Mouse (Mus musculus) hindbrain, embryonic 13.5 days (tissue): ENCODE measurements around the gene Narfl. TPM values are rescaled to one million over a fixed set of nuclear protein-coding genes. Genes with fewer than 3 reads are reported as not detected.

ENCODE experiments used
- ATAC-seq: fragments of 200-750 bp; cut with Nextera tagmentation; 2 replicates; pipeline ENCODE4 v1.8.0; 2017; ENCODE audit warnings: moderate TSS enrichment; ENCODE audit not compliant: low FRiP score
- H3K27ac ChIP-seq: fragments of 300-500 bp; sonication (generic); 2 replicates; pipeline ENCODE4 v1.5.1; 2015; ENCODE audit warnings: inconsistent platforms, mild to moderate bottlenecking, moderate library complexity
- H3K27me3 ChIP-seq: fragments of 300-500 bp; sonication (generic); 2 replicates; pipeline ENCODE4 v1.6.1; 2015; ENCODE audit warnings: mild to moderate bottlenecking, inconsistent platforms
- H3K36me3 ChIP-seq: fragments of 300-500 bp; sonication (generic); 2 replicates; pipeline ENCODE4 v1.6.1; 2015; ENCODE audit warnings: mild to moderate bottlenecking, inconsistent platforms
- H3K4me1 ChIP-seq: fragments of 300-500 bp; sonication (generic); replicated peaks from 2 replicates; pipeline ENCODE4 v1.6.1; 2015; ENCODE audit warnings: inconsistent platforms
- H3K4me2 ChIP-seq: fragments of 300-500 bp; sonication (generic); 2 replicates; pipeline ENCODE4 v1.6.1; 2015; ENCODE audit warnings: inconsistent platforms, mild to moderate bottlenecking, moderate library complexity
- H3K4me3 ChIP-seq: fragments of 300-500 bp; sonication (generic); 2 replicates; pipeline ENCODE4 v1.5.1; 2015; ENCODE audit warnings: mild to moderate bottlenecking, inconsistent platforms
- H3K9ac ChIP-seq: fragments of 300-500 bp; sonication (generic); 2 replicates; pipeline ENCODE4 v1.6.1; 2015; ENCODE audit warnings: mild to moderate bottlenecking, inconsistent platforms
- H3K9me3 ChIP-seq: fragments of 300-500 bp; sonication (generic); 2 replicates; pipeline ENCODE4 v1.6.1; 2016; ENCODE audit warnings: inconsistent platforms
- WGBS: fragments of 180-500 bp; shearing (Covaris S2); methylation state at CpG from one replicate; pipeline ENCODE4 v1.1.7; 2015; 5-methylcytosine and 5-hydroxymethylcytosine counted together
- polyA plus RNA-seq: library from polyadenylated mRNA; unstranded; fragments of >200 nt; fragmentation: Nextera tagmentation; extraction: Ambion mirVana; gene quantifications from 2 replicates; pipeline ENCODE4 v1.2.1, GENCODE M21; 2015

Gene Narfl
- polyA plus RNA-seq, 1 experiment from 2014 or later: 27.8 TPM

DNA sequence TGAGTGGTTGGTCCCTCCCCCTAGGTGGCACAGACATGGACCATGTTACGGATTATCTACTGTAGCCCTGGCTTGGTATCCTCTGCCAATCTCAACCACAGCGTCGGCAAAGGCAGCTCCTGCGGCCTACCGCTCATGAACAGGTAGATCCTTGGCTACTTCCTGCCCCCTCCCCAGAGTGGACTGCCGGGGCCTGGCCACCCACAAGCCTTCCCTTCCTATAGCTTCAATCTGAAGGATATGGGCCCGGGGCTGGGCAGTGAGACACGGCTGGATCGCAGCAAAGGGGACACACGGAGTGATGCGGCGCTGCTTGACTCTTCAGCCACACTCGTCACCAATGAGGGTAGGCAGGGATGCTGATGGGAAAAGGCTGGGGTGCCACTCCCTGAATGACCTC lies 53.4 kb downstream of the Narfl start:
- H3K4me3 ChIP-seq: no peak overlapping the region
- peaks cover 82% of the 10 kb centered on the region for H3K4me1 ChIP-seq
- H3K9ac ChIP-seq: 0 out of 2 replicates have a peak overlapping the region, but pooled peaks have one; percentile 13
- H3K27ac ChIP-seq: no peak overlapping the region
- H3K27me3 ChIP-seq: no peaks in the 10 kb centered on the region
- no peaks in the 10 kb centered on the region for H3K9me3 ChIP-seq
- H3K36me3 ChIP-seq: peaks cover 51% of the 10 kb centered on the region
- ATAC-seq: no peak
- no peak overlapping the region for H3K4me2 ChIP-seq
- WGBS: 97% methylated on average over 13 of the region's 13 CpGs

DNA sequence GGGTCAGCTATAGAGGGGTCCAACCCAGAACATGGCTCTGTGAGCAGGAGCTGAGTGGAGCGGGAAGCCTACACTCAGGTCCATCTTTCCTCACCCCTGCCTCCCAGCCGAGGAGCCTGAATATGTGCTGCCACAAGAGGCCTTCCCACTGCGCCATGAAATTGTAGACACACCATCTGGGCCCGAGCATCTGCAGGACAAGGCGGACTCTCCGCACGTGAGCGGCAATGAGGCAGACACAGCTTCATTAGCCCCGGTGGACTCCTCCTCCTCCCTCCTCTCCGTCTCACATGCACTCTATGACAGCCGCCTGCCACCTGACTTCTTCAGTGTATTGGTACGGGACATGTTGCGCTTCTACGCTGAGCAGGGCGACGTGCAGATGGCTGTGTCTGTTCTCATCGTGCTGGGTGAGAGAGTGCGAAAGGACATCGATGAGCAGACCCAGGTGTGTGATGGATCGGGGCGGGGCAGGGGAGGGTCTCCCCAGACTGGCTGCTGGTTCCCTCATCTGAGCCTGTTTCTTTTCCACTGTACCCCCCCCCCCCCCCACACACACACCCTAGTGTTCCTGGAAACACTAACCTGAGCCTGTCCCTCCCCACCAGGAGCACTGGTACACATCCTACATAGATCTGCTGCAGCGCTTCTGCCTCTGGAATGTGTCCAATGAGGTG lies 54.1 kb downstream of the Narfl start:
- H3K4me2 ChIP-seq: peak overlapping the region; percentile 92; the same call in 1 of the 2 replicates
- no peak overlapping the region; the same call in 1 of the 2 replicates for H3K27ac ChIP-seq
- H3K27me3 ChIP-seq: no peaks in the 10 kb centered on the region
- peaks cover 51% of the 10 kb centered on the region for H3K36me3 ChIP-seq
- H3K9ac ChIP-seq: peak overlapping the region; percentile 89
- 87% methylated on average over 22 of the region's 22 CpGs for WGBS
- no peaks in the 10 kb centered on the region for H3K9me3 ChIP-seq
- peaks cover 85% of the 10 kb centered on the region for H3K4me1 ChIP-seq
- ATAC-seq: no peak
- H3K4me3 ChIP-seq: no peak overlapping the region

DNA sequence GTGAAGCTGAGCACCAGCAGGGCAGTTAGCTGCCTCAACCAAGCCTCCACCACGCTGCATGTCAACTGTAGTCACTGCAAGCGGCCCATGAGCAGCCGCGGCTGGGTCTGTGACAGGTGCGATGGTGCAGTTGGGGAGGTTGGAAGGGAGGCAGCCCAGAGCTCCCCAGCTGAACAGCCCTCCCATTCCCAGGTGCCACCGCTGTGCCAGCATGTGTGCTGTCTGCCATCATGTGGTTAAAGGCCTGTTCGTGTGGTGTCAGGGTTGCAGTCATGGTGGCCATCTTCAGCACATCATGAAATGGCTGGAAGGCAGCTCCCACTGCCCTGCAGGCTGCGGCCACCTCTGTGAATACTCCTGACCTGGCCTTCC lies 54.6 kb downstream of the Narfl start:
- Histone ChIP-seq H3K36me3 (peaks cover 51% of the 10 kb centered on the region), H3K4me1 (peaks cover 82% of the 10 kb centered on the region), H3K9ac (peak overlapping the region; percentile 89), H3K4me2 (peak overlapping the region; percentile 92), H3K27ac (peak overlapping the region; percentile 95), H3K4me3 (peak overlapping the region; percentile 67), H3K9me3 (no peaks in the 10 kb centered on the region), H3K27me3 (no peaks in the 10 kb centered on the region)
- WGBS: 84% methylated on average over 8 of the region's 8 CpGs
- no peak for ATAC-seq

DNA sequence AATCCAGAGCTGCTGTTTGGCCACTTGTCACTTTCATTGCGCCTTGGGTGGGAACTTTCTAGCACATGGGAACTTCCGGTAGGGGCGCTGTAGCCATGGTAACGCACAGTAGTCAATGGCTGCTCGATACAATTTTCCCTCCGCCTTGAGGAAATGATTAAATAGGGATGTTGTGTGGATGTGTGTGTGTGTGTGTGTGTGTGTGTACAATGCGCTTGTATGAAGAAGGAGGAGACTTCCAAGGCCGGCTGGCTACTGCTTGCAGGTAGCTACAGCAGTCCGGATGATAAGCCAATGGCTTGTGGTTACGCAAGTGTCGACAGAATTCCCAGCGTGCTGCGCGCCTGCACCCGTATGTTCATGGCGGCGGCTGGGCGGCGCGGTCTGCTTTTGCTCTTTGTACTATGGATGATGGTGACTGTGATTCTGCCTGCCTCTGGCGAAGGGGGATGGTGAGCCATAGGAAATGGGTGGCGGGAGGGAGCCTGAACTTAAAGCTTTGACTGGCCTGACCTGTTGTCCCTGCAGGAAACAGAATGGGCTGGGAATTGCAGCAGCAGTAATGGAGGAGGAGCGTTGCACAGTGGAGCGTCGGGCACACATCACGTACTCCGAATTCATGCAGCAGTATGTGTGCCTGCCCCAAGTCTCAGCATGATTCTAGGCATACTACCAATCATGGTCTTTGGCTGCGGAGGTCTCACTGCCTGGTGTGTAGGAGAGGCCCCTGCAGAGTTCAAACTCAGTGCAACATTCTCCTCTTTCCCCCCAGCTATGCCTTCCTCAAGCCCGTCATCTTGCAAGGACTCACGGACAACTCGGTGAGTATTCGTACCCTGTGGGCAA lies 55.4 kb downstream of the Narfl start, which contains the start of gene Jmjd8:
TSS of gene Jmjd8 (plus strand) at position 156 of the 846 bp plus-strand sequence.
- Histone ChIP-seq H3K4me3 (peak within 1 kb of the TSS; percentile 67), H3K4me2 (peak within 1 kb of the TSS; percentile 92), H3K27ac (peak within 1 kb of the TSS; percentile 95), H3K36me3 (peaks cover 51% of the 10 kb centered on the region), H3K4me1 (peaks cover 85% of the 10 kb centered on the region), H3K9me3 (no peaks in the 10 kb centered on the region), H3K27me3 (no peaks in the 10 kb centered on the region), H3K9ac (peak within 1 kb of the TSS; percentile 89)
- ATAC-seq: peak; percentile 60
- WGBS: 1% methylated on average over 32 of the region's 32 CpGs

DNA sequence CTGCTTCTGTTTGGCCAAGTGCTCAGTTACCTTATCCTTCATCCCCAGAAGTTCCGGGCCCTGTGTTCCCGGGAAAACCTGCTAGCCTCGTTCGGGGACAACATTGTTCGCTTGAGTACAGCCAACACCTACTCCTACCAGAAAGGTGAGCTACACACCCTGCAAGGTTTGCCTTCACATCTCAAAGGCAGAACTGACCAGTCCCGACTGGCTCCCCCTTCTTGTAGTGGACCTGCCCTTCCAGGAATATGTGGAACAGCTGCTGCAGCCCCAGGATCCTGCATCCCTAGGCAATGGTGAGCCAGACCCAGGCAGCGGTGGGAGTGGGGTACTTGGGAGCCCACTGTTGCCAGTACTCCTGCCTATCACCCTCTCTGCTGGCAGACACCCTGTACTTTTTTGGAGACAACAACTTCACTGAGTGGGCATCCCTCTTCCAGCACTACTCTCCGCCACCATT lies 56.0 kb downstream of the Narfl start:
- peak overlapping the region; percentile 67 for H3K4me3 ChIP-seq
- H3K27ac ChIP-seq: peak overlapping the region; percentile 95
- H3K4me1 ChIP-seq: peaks cover 85% of the 10 kb centered on the region
- H3K4me2 ChIP-seq: peak overlapping the region; percentile 92
- WGBS: 40% methylated on average over 8 of the region's 8 CpGs
- H3K27me3 ChIP-seq: no peaks in the 10 kb centered on the region
- H3K9me3 ChIP-seq: no peaks in the 10 kb centered on the region
- peak overlapping the region; percentile 89 for H3K9ac ChIP-seq
- ATAC-seq: no peak
- peaks cover 51% of the 10 kb centered on the region for H3K36me3 ChIP-seq

DNA sequence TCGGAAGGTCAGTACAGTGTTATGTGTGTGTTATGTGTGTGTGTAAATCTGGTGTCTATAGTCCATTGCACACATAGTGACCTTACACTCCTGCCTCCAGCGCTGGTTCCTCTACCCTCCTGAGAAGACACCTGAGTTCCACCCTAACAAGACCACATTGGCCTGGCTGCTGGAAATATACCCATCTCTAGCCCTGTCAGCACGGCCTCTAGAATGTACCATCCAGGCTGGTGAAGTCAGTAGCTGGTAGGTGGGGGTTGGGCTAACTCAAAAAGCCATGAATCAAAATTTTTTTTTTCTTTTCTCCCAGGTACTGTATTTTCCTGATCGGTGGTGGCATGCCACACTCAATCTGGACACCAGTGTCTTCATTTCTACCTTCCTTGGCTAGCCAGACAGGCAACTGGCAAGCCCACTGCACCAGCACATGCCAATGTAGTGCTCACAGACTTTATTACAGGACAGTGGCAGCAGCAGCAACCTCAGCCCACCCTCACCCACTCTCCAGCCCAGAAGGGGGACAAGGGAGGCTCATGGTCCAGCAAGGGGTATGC lies 56.7 kb downstream of the Narfl start:
- 90% methylated on average over 4 of the region's 4 CpGs for WGBS
- ATAC-seq: no peak
- Histone ChIP-seq H3K4me2 (peak overlapping the region; percentile 92), H3K9ac (peak overlapping the region; percentile 89; the same call in 1 of the 2 replicates), H3K36me3 (peaks cover 58% of the 10 kb centered on the region), H3K4me3 (peak overlapping the region; percentile 67), H3K27me3 (no peaks in the 10 kb centered on the region), H3K9me3 (no peaks in the 10 kb centered on the region), H3K4me1 (peaks cover 85% of the 10 kb centered on the region), H3K27ac (0 out of 2 replicates have a peak overlapping the region, but pooled peaks have one; percentile 95)

DNA sequence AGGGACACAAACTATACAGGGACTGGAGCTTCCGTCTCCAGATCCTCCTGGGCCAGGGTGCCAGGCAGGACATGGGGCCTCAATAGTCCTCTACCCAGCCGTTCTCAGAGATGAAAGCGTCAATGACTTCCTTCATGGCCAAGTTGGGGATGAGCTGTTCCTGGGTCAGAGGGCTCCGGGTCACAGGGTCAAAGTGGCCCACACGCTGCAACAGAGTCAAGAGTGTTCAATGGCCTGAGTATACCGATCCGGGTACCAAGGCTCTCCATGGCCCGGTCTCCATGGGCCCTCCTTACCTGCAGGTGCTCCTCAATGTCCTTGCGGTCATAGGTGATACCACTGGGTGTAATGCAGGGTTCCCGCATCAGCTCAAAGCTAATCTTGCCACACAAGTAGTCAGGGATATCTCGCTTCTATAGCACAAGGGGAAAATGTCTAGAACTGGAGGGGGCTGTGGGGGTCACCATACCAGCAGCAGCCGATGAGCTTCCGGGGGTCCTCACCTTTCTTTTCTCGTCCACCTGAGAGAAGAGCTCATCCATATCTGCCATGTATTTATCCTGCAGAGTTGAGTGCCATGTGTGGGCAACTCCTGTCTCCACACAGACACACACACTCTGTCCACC lies 57.3 kb downstream of the Narfl start:
- no peak overlapping the region; the same call in 1 of the 2 replicates for H3K27ac ChIP-seq
- H3K4me2 ChIP-seq: peak overlapping the region; percentile 99
- no peak for ATAC-seq
- H3K4me3 ChIP-seq: peak overlapping the region; percentile 82; the same call in 1 of the 2 replicates
- H3K27me3 ChIP-seq: no peaks in the 10 kb centered on the region
- 91% methylated on average over 14 of the region's 14 CpGs for WGBS
- H3K9me3 ChIP-seq: no peaks in the 10 kb centered on the region
- H3K36me3 ChIP-seq: peaks cover 58% of the 10 kb centered on the region
- peak overlapping the region; percentile 91 for H3K9ac ChIP-seq
- peaks cover 85% of the 10 kb centered on the region for H3K4me1 ChIP-seq

DNA sequence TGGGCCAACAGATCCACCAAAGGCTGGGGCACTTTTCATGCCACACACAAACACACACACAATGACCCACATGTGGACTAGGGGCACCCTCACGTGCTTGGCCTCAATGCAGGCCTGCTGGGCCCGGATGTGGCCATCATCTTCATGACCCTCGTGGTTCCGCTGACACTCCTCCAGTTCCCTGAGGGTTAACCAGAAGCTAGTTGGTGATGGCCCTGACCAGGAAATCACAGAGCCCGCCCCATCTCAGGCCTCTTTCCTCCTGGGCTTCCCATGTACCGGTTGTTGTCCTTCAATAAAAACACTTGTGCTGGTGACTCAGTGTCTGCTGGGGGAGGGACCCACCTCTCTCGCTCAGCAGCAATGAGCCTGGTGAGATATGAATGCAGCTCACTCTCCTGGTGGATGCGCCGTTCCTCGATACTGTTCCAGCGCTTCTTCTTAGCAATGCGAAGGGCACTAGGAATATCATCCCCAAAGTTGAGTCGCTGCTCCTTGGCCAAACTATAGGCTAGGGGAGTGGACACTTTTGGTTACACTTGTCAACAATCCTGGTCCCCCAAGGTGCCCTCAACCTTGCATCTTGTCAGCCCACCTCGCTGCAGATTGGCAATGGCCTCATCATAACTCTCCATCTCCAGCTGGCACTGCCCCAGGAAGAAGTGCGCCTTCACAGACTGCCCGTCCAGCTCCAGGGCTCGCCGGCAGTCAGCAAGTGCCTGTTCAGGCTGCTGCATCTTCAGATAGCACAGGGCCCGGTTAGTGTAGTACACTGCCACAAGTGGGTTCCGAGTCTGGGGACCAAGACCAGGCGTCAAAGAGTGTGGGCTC lies 58.1 kb downstream of the Narfl start:
- ATAC-seq: no peak
- peaks cover 51% of the 10 kb centered on the region for H3K36me3 ChIP-seq
- H3K4me2 ChIP-seq: peak overlapping the region; percentile 99
- H3K9me3 ChIP-seq: no peaks in the 10 kb centered on the region
- H3K9ac ChIP-seq: peak overlapping the region; percentile 91
- H3K4me3 ChIP-seq: peak overlapping the region; percentile 82
- WGBS: 66% methylated on average over 21 of the region's 21 CpGs
- H3K4me1 ChIP-seq: peaks cover 85% of the 10 kb centered on the region
- no peaks in the 10 kb centered on the region for H3K27me3 ChIP-seq
- peak overlapping the region; percentile 97 for H3K27ac ChIP-seq

DNA sequence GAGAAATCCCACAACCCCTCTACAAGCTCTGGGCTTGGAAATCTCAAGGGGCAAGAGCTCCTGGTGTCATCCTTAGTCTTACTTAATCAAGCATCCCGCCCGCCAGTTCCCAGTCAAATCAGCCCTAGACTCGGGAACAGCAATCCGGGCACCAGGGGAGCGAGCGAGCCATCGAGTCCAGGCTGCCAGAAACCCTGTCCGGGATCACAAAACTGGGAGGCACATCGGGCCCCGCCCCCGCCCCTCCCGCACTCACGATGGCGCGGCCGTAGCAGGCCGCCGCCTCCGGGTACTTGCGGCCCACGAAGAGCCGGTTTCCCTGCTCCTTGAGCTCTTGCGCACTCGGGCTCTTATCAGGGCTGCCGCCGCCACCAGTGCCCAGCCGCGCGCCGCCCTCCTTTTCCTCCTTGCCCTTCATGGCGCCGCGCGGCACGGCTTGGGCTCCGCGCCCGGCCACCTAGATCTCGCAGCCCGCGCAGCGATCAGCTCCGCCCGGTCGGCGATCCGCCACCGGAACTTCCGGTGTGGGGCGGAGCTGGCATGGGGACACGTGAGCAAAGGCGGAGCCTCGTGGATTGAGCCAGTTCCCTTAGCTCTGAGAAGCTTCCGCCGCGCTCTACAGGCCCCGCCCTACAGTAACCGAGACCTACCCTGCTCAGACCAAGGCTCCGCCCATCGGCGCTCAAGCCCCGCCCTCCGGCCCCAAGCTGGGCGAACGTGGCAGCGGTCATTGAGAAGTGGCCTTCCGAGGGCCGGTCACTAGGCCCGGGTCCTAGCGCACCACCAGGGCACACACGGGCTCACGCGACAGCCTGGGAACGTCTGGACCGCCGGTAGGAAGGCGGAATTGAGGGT lies 59.1 kb downstream of the Narfl start:
- Histone ChIP-seq H3K4me1 (peaks cover 85% of the 10 kb centered on the region), H3K27me3 (no peaks in the 10 kb centered on the region)
- ATAC-seq: peak; percentile 89

More for the DNA sequence above, 59.1 kb downstream of the Narfl start:
- Histone ChIP-seq H3K9ac (peak overlapping the region; percentile 91), H3K36me3 (peaks cover 41% of the 10 kb centered on the region), H3K4me3 (peak overlapping the region; percentile 82), H3K9me3 (no peaks in the 10 kb centered on the region), H3K4me2 (peak overlapping the region; percentile 99), H3K27ac (peak overlapping the region; percentile 97)
- under 1% methylated on average over 64 of the region's 77 CpGs for WGBS
